Mouse (Mus musculus): ENCODE data around the gene Gne.

DNA sequence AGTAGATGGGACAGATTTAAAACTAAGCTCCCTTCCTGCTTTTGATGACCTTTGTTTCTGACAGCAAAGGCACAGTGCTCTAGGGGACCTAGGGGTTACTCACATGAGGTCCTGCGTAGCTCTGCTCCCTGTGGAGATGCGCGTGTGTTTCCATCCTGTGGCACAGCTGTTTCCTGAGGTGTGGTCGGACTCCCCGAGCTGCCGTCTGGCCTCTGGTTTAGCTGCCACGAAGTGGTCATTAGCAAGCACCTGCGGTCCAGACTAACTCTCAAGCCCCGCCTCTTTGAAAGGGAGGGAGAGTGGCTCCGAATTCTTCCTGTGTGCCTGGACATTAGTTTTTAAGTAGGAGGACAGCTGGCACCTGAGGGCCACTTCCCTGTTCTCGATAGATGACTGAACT, at the start of gene Gne:
- TF ChIP-seq CTCF (IDR thresholded peaks at IDR 0.05), result no peak
- TF ChIP-seq POLR2A (IDR thresholded peaks at IDR 0.05; ENCODE audit: insufficient read depth, low read depth, low read length), result no peak

Data from heart, adult 2 months (tissue).